Mouse (Mus musculus): Measurements from ENCODE around the gene E130309D02Rik.

DNA sequence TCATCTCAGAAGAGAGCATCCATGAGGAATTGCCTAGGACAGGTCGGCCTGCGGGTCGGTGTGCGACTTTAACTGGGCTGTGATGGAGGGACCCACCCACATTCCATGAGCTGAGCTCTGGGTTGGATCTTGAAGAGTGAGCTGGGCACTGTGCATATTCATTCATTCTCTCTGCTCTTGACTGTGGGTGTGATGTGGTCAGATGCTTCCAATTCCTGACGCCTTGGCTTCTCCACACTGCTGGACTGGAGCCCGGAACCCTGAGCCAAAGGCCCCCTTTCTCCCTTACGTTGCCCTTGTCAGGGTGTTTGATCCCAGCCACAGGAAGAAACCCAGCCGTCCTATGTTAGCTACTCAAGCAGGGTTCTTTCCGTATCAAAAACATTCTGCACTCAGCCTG lies 17.2 kb downstream of the E130309D02Rik start:
- no peak for TF ChIP-seq POLR2A (IDR thresholded peaks at IDR 0.05; ENCODE audit: low read depth, low read length)
- TF ChIP-seq CTCF (IDR thresholded peaks at IDR 0.05; ENCODE audit: extremely low read depth, insufficient read length, insufficient replicate concordance, low read depth, low read length): no peak
